Mouse (Mus musculus) heart, postnatal 0 days (tissue): ENCODE data around the gene 4931406P16Rik. TPM values are rescaled to one million over a fixed set of nuclear protein-coding genes. Genes with fewer than 3 reads are reported as not detected.

Experiments
- ATAC-seq: fragments of 200-750 bp; cut with Nextera tagmentation; 2 replicates; pipeline ENCODE4 v1.8.0; 2017; ENCODE audit warnings: low read depth, moderate number of reproducible peaks, moderate library complexity; ENCODE audit not compliant: insufficient read depth
- DNase-seq: peaks from one replicate; pipeline ENCODE4 v3.0.0-alpha.2; 2016; ENCODE audit warnings: low spot score
- H3K27ac ChIP-seq: fragments of 300-500 bp; sonication (generic); 2 replicates; pipeline ENCODE4 v1.5.1; 2014; ENCODE audit warnings: low read depth, mild to moderate bottlenecking
- H3K27me3 ChIP-seq: fragments of 300-500 bp; sonication (generic); 2 replicates; pipeline ENCODE4 v1.6.1; 2014; ENCODE audit warnings: low read length, mixed read lengths; ENCODE audit not compliant: control insufficient read depth, insufficient read depth
- H3K36me3 ChIP-seq: fragments of 300-500 bp; sonication (generic); replicated peaks from 2 replicates; pipeline ENCODE4 v1.6.1; 2014; ENCODE audit warnings: low read length, mixed read lengths; ENCODE audit not compliant: control insufficient read depth, insufficient read depth
- H3K4me1 ChIP-seq: fragments of 300-500 bp; sonication (generic); 2 replicates; pipeline ENCODE4 v1.6.1; 2014; ENCODE audit warnings: antibody characterized with exemption; ENCODE audit not compliant: control insufficient read depth, insufficient read depth
- H3K4me2 ChIP-seq: fragments of 300-500 bp; sonication (generic); 2 replicates; pipeline ENCODE4 v1.6.1; 2014; ENCODE audit warnings: low read depth, mild to moderate bottlenecking, low read length, moderate library complexity
- H3K4me3 ChIP-seq: fragments of 300-500 bp; sonication (generic); 2 replicates; pipeline ENCODE4 v1.5.1; 2014; ENCODE audit warnings: low read depth, low read length
- H3K9ac ChIP-seq: fragments of 300-500 bp; sonication (generic); replicated peaks from 2 replicates; pipeline ENCODE4 v1.6.1; 2014; ENCODE audit warnings: low read depth, low read length, mixed read lengths
- H3K9me3 ChIP-seq: fragments of 300-500 bp; sonication (generic); replicated peaks from 2 replicates; pipeline ENCODE4 v1.6.1; 2016; ENCODE audit warnings: low read length; ENCODE audit not compliant: control insufficient read depth
- CTCF ChIP-seq: IDR thresholded peaks from 2 replicates; pipeline ENCODE4 v1.5.1; 2016; ENCODE audit warnings: antibody characterized with exemption, control low read depth, low read depth
- EP300 ChIP-seq: IDR thresholded peaks from 2 replicates; pipeline ENCODE4 v1.6.1; 2016; ENCODE audit warnings: antibody characterized with exemption, low read depth
- WGBS: fragments of 180-500 bp; shearing (Covaris S2); extraction: QIAGEN DNeasy Blood & Tissue Kit; methylation state at CpG from one replicate; pipeline ENCODE4 v1.1.7; 2014; 5-methylcytosine and 5-hydroxymethylcytosine counted together
- polyA plus RNA-seq: library from polyadenylated mRNA; unstranded; fragments of >200 nt; fragmentation: Nextera tagmentation; extraction: Ambion mirVana; gene quantifications from 2 replicates; pipeline ENCODE4 v1.2.1, GENCODE M21; 2015
- total RNA-seq: library from RNA; depleted of rRNA; stranded (reverse); fragments of >200 nt; gene quantifications from 2 replicates; pipeline ENCODE4 v1.2.3, GENCODE M21; 2014; ENCODE audit warnings: low replicate concordance

The 4931406P16Rik gene
- total and polyA plus RNA-seq, 2 experiments from 2014 or later: 25.4 to 62.1 TPM

GRCm38 (mm10) chr7:34301952-34302351, 11.4 kb downstream of the 4931406P16Rik start:
- H3K36me3 ChIP-seq: 0 out of 2 replicates have a peak, but pooled peaks cover 4% of the 10 kb centered on the region
- no peak overlapping the region for H3K4me2 ChIP-seq
- ATAC-seq: peak; percentile 68
- TF ChIP-seq EP300 (peak; percentile 89), CTCF (no peak)
- no peak overlapping the region for H3K4me3 ChIP-seq
- peaks cover 45% of the 10 kb centered on the region for H3K4me1 ChIP-seq
- no peak overlapping the region for H3K9ac ChIP-seq
- H3K27me3 ChIP-seq: no peaks in the 10 kb centered on the region
- no peaks in the 10 kb centered on the region for H3K9me3 ChIP-seq
- H3K27ac ChIP-seq: peak overlapping the region; percentile 86
- 57% methylated on average over 3 of the region's 3 CpGs for WGBS
- peak; percentile 67 for DNase-seq

- ATAC-seq (no peak), DNase-seq (no peak)
- Histone ChIP-seq H3K9me3 (no peaks in the 10 kb centered on the region), H3K27me3 (no peaks in the 10 kb centered on the region), H3K36me3 (0 out of 2 replicates have a peak, but pooled peaks cover 4% of the 10 kb centered on the region), H3K4me3 (no peak overlapping the region), H3K27ac (peak overlapping the region; percentile 70), H3K4me1 (peaks cover 23% of the 10 kb centered on the region), H3K9ac (no peak overlapping the region), H3K4me2 (no peak overlapping the region)
- WGBS: 84% methylated on average over 2 of the region's 2 CpGs
- TF ChIP-seq CTCF (no peak), EP300 (no peak)
Observed at GRCm38 (mm10) chr7:34298818-34299217, 14.5 kb downstream of the 4931406P16Rik start.

GRCm38 (mm10) chr7:34296124-34296523, 17.2 kb downstream of the 4931406P16Rik start:
- no peak for DNase-seq
- no peak for ATAC-seq
- H3K27me3 ChIP-seq: no peaks in the 10 kb centered on the region
- H3K9me3 ChIP-seq: no peaks in the 10 kb centered on the region
- no peak overlapping the region for H3K4me2 ChIP-seq
- H3K27ac ChIP-seq: no peak overlapping the region
- no peak overlapping the region for H3K9ac ChIP-seq
- peaks cover 8% of the 10 kb centered on the region; the same call in 1 of the 2 replicates for H3K4me1 ChIP-seq
- no peak for TF ChIP-seq CTCF
- no peak for TF ChIP-seq EP300
- H3K36me3 ChIP-seq: 0 out of 2 replicates have a peak, but pooled peaks cover 4% of the 10 kb centered on the region
- H3K4me3 ChIP-seq: no peak overlapping the region
- WGBS: 73% methylated on average over 3 of the region's 3 CpGs

GRCm38 (mm10) chr7:34292633-34293032, 20.7 kb downstream of the 4931406P16Rik start:
- ATAC-seq: no peak
- TF ChIP-seq EP300 (no peak), CTCF (no peak)
- Histone ChIP-seq H3K36me3 (no peaks in the 10 kb centered on the region), H3K4me1 (peaks cover 7% of the 10 kb centered on the region), H3K9ac (no peak overlapping the region), H3K27ac (no peak overlapping the region), H3K4me3 (no peak overlapping the region), H3K9me3 (no peaks in the 10 kb centered on the region), H3K4me2 (no peak overlapping the region), H3K27me3 (no peaks in the 10 kb centered on the region)
- DNase-seq: no peak
- 55% methylated on average over 2 of the region's 2 CpGs for WGBS

- no peak for TF ChIP-seq CTCF
- TF ChIP-seq EP300: no peak
- Histone ChIP-seq H3K9me3 (no peaks in the 10 kb centered on the region), H3K4me2 (no peak overlapping the region), H3K4me1 (peaks cover 7% of the 10 kb centered on the region), H3K27me3 (no peaks in the 10 kb centered on the region), H3K27ac (peak overlapping the region; percentile 32), H3K9ac (no peak overlapping the region), H3K36me3 (no peaks in the 10 kb centered on the region), H3K4me3 (no peak overlapping the region)
- ATAC-seq (no peak), DNase-seq (no peak)
- 39% methylated on average over 1 of the region's 1 CpGs for WGBS
Observed at GRCm38 (mm10) chr7:34291265-34291664, 22.1 kb downstream of the 4931406P16Rik start.
